Mouse (Mus musculus) heart, embryonic 16.5 days (tissue): Measurements from ENCODE around the gene Tmcc3. TPM values are rescaled to one million over a fixed set of nuclear protein-coding genes. Genes with fewer than 3 reads are reported as not detected.
A peak's percentile ranks its signal among the peaks of the same experiment; 100 is the strongest.

Experiments
- ATAC-seq: fragments of 200-750 bp; cut with Nextera tagmentation; replicated peaks from 2 replicates; pipeline ENCODE4 v1.8.0; 2017; ENCODE audit warnings: moderate number of reproducible peaks; ENCODE audit not compliant: insufficient read depth, low FRiP score; ENCODE audit errors: extremely low read depth
- H3K27ac ChIP-seq: fragments of 300-500 bp; sonication (generic); 2 replicates; pipeline ENCODE4 v1.5.1; 2014; ENCODE audit warnings: mild to moderate bottlenecking, low read length, control low read depth, moderate library complexity
- H3K27me3 ChIP-seq: fragments of 300-500 bp; sonication (generic); 2 replicates; pipeline ENCODE4 v1.6.1; 2014; ENCODE audit warnings: low read length, mixed read lengths; ENCODE audit not compliant: control insufficient read depth, insufficient read depth
- H3K36me3 ChIP-seq: fragments of 300-500 bp; sonication (generic); 2 replicates; pipeline ENCODE4 v1.6.1; 2014; ENCODE audit not compliant: control insufficient read depth, insufficient read depth
- H3K4me1 ChIP-seq: fragments of 300-500 bp; sonication (generic); 2 replicates; pipeline ENCODE4 v1.6.1; 2014; ENCODE audit warnings: low read length, mixed read lengths; ENCODE audit not compliant: control insufficient read depth, insufficient read depth
- H3K4me2 ChIP-seq: fragments of 300-500 bp; sonication (generic); 2 replicates; pipeline ENCODE4 v1.6.1; 2014; ENCODE audit warnings: low read depth, mild to moderate bottlenecking, control low read depth, low read length
- H3K4me3 ChIP-seq: fragments of 300-500 bp; sonication (generic); 2 replicates; pipeline ENCODE4 v1.5.1; 2014; ENCODE audit warnings: mild to moderate bottlenecking, control low read depth, low read length
- H3K9ac ChIP-seq: fragments of 300-500 bp; sonication (generic); 2 replicates; pipeline ENCODE4 v1.6.1; 2014; ENCODE audit warnings: low read length, control low read depth
- H3K9me3 ChIP-seq: fragments of 300-500 bp; sonication (generic); replicated peaks from 2 replicates; pipeline ENCODE4 v1.6.1; 2016; ENCODE audit warnings: low read length; ENCODE audit not compliant: control insufficient read depth
- WGBS: fragments of 180-500 bp; shearing (Covaris S2); extraction: QIAGEN DNeasy Blood & Tissue Kit; methylation state at CpG from one replicate; pipeline ENCODE4 v1.1.7; 2014; 5-methylcytosine and 5-hydroxymethylcytosine counted together
- polyA plus RNA-seq: library from polyadenylated mRNA; unstranded; fragments of >200 nt; fragmentation: Nextera tagmentation; extraction: Ambion mirVana; gene quantifications from 2 replicates; pipeline ENCODE4 v1.2.1, GENCODE M21; 2015

The Tmcc3 gene
- polyA plus RNA-seq, 1 experiment from 2014 or later = 11.4 TPM

GRCm38 (mm10) chr10:94352172-94352876 lies 40.6 kb downstream of the Tmcc3 start:
- 88% methylated on average over 7 of the region's 7 CpGs for WGBS
- Histone ChIP-seq H3K9me3 (no peaks in the 10 kb centered on the region), H3K27me3 (no peaks in the 10 kb centered on the region), H3K4me2 (no peak overlapping the region), H3K9ac (no peak overlapping the region), H3K4me3 (no peak overlapping the region), H3K27ac (no peak overlapping the region), H3K36me3 (no peaks in the 10 kb centered on the region), H3K4me1 (no peaks in the 10 kb centered on the region; the same call in none of the 2 replicates)
- ATAC-seq = no peak

GRCm38 (mm10) chr10:94352877-94353853 lies 41.4 kb downstream of the Tmcc3 start:
- no peak for ATAC-seq
- WGBS = 67% methylated on average over 9 of the region's 9 CpGs
- Histone ChIP-seq H3K27me3 (no peaks in the 10 kb centered on the region), H3K4me1 (no peaks in the 10 kb centered on the region; the same call in none of the 2 replicates), H3K36me3 (no peaks in the 10 kb centered on the region), H3K4me3 (no peak overlapping the region), H3K27ac (no peak overlapping the region), H3K9ac (no peak overlapping the region), H3K4me2 (no peak overlapping the region), H3K9me3 (no peaks in the 10 kb centered on the region)

GRCm38 (mm10) chr10:94354005-94354404 lies 42.3 kb downstream of the Tmcc3 start:
- Histone ChIP-seq H3K9ac (no peak overlapping the region), H3K36me3 (no peaks in the 10 kb centered on the region), H3K27ac (no peak overlapping the region), H3K27me3 (no peaks in the 10 kb centered on the region), H3K4me1 (no peaks in the 10 kb centered on the region; the same call in none of the 2 replicates), H3K4me2 (no peak overlapping the region), H3K9me3 (no peaks in the 10 kb centered on the region), H3K4me3 (no peak overlapping the region)
- WGBS = 48% methylated on average over 4 of the region's 4 CpGs
- no peak for ATAC-seq

GRCm38 (mm10) chr10:94354427-94354826 lies 42.7 kb downstream of the Tmcc3 start:
- Histone ChIP-seq H3K4me3 (no peak overlapping the region), H3K9ac (no peak overlapping the region), H3K9me3 (no peaks in the 10 kb centered on the region), H3K27ac (no peak overlapping the region), H3K36me3 (no peaks in the 10 kb centered on the region), H3K4me1 (no peaks in the 10 kb centered on the region; the same call in none of the 2 replicates), H3K4me2 (no peak overlapping the region), H3K27me3 (no peaks in the 10 kb centered on the region)
- no peak for ATAC-seq
- 78% methylated on average over 3 of the region's 3 CpGs for WGBS

- WGBS = 69% methylated on average over 13 of the region's 13 CpGs
- H3K9ac ChIP-seq = no peak overlapping the region
- 0 out of 2 replicates have a peak overlapping the region, but pooled peaks have one; percentile 10 for H3K27ac ChIP-seq
- ATAC-seq = no peak
- H3K4me3 ChIP-seq = no peak overlapping the region
- H3K4me1 ChIP-seq = no peaks in the 10 kb centered on the region; the same call in 1 of the 2 replicates
- H3K4me2 ChIP-seq = no peak overlapping the region
- no peaks in the 10 kb centered on the region; the same call in 1 of the 2 replicates for H3K9me3 ChIP-seq
- H3K27me3 ChIP-seq = no peaks in the 10 kb centered on the region
- H3K36me3 ChIP-seq = no peaks in the 10 kb centered on the region
Measured at GRCm38 (mm10) chr10:94356504-94357169, 44.9 kb downstream of the Tmcc3 start.

- no peaks in the 10 kb centered on the region; the same call in 1 of the 2 replicates for H3K9me3 ChIP-seq
- H3K27me3 ChIP-seq = no peaks in the 10 kb centered on the region
- H3K9ac ChIP-seq = no peak overlapping the region
- H3K36me3 ChIP-seq = no peaks in the 10 kb centered on the region
- H3K4me1 ChIP-seq = no peaks in the 10 kb centered on the region; the same call in 1 of the 2 replicates
- H3K27ac ChIP-seq = no peak overlapping the region
- 46% methylated on average over 1 of the region's 1 CpGs for WGBS
- no peak overlapping the region for H3K4me2 ChIP-seq
- H3K4me3 ChIP-seq = no peak overlapping the region
- ATAC-seq = no peak
Measured at GRCm38 (mm10) chr10:94360664-94361063, 48.9 kb downstream of the Tmcc3 start.

- ATAC-seq = no peak
- H3K9ac ChIP-seq = no peak overlapping the region
- WGBS = 54% methylated on average over 2 of the region's 2 CpGs
- no peaks in the 10 kb centered on the region for H3K4me1 ChIP-seq
- no peak overlapping the region for H3K27ac ChIP-seq
- no peaks in the 10 kb centered on the region for H3K27me3 ChIP-seq
- no peaks in the 10 kb centered on the region for H3K36me3 ChIP-seq
- no peak overlapping the region for H3K4me2 ChIP-seq
- H3K4me3 ChIP-seq = no peak overlapping the region
- H3K9me3 ChIP-seq = no peaks in the 10 kb centered on the region
Measured at GRCm38 (mm10) chr10:94371293-94371692, 59.5 kb downstream of the Tmcc3 start.

GRCm38 (mm10) chr10:94376941-94377340 lies 65.2 kb downstream of the Tmcc3 start:
- no peak overlapping the region for H3K27ac ChIP-seq
- no peak for ATAC-seq
- WGBS = 18% methylated on average over 4 of the region's 4 CpGs
- H3K9ac ChIP-seq = no peak overlapping the region
- peaks cover 5% of the 10 kb centered on the region for H3K9me3 ChIP-seq
- peaks cover 2% of the 10 kb centered on the region; the same call in 1 of the 2 replicates for H3K4me1 ChIP-seq
- no peaks in the 10 kb centered on the region for H3K27me3 ChIP-seq
- H3K4me3 ChIP-seq = no peak overlapping the region
- no peak overlapping the region for H3K4me2 ChIP-seq
- H3K36me3 ChIP-seq = no peaks in the 10 kb centered on the region
